Mouse (Mus musculus): ENCODE results near the gene Ano4.

The Ano4 gene

GRCm38 (mm10) chr10:89344491-89345195, at the start of gene Ano4:
TSS of gene Ano4 (minus strand) at chr10:89344762.
- peak in 1 of 2 experiments; percentile 28 for DNase-seq (ENCODE audit: low spot score in 2 of 2)

GRCm38 (mm10) chr10:89392687-89393086, 48.1 kb upstream of the Ano4 start:
- no peak for DNase-seq (ENCODE audit: low spot score in 2 of 2)

- no peak for DNase-seq (ENCODE audit: low spot score in 2 of 2)
Observed at GRCm38 (mm10) chr10:89391571-89392163, 47.1 kb upstream of the Ano4 start.

DNA sequence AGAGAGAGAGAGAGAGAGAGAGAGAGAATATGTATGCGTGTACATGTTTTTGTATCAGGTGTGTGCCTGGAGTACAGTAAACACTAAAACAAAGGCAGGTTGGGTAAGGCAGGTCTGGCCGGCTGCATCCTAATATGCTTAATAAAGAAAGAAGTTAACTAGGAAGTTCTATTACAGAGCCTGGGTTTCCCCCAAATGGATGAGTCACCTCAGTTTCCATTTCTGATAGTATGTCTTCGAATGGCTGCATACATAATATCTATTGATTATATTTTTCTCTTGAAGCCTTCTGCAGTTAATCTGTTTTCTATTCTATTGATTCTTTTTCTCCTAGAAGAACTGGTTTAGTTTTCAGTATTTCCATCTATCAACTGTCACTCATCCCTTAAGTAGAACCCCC, 41.9 kb upstream of the Ano4 start:
- DNase-seq (ENCODE audit: low spot score in 2 of 2), result no peak

- DNase-seq (ENCODE audit: low spot score in 2 of 2), result peak; percentile 23 to 66
Observed at GRCm38 (mm10) chr10:89383462-89383861, 38.9 kb upstream of the Ano4 start.

- DNase-seq (ENCODE audit: low spot score in 2 of 2), result no peak
Observed at GRCm38 (mm10) chr10:89377750-89378149, 33.2 kb upstream of the Ano4 start.

DNA sequence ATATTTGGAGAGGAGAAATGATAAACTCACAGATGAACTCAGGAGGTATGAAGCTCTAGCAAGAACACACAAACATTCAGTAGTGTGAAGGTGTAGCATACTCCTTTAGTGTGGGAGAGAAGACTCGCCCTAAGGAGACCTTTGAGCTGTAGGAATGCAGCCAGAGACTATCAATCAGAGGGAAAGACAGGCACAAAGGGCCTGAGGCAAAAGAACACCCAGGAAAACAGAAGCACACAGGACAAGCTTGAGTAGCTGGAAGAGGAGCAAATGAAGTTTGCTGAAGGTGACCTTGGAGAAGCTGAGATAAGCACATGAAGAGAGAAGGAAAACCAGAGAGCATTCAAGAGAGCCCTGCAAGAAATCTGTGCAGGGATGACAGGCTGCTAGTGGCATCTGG, 25.5 kb upstream of the Ano4 start:
- DNase-seq (ENCODE audit: low spot score in 2 of 2), result no peak

- no peak for DNase-seq (ENCODE audit: low spot score in 2 of 2)
Observed at GRCm38 (mm10) chr10:89358933-89359332, 14.4 kb upstream of the Ano4 start.

DNA sequence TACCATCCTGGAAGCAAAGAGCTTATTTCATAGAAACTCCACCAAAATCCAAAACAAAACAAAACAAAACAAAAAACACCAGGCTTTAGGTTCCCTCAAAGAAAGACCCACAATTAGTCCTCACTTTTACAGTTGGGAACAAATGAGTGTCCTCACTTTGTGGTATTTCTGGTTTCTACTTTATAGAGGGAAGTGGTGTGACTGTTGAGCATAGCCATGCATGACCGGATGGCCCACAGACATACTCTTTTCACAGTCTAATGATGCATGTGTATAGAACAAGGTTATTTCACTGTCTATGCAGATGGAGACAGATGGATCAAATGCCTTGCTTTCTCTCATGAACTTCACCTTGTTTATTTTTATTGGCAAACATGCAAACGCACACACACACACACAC, 10.1 kb upstream of the Ano4 start:
- DNase-seq (ENCODE audit: low spot score in 2 of 2), result no peak

GRCm38 (mm10) chr10:89351416-89351815, 6.9 kb upstream of the Ano4 start:
- no peak for DNase-seq (ENCODE audit: low spot score in 2 of 2)

DNA sequence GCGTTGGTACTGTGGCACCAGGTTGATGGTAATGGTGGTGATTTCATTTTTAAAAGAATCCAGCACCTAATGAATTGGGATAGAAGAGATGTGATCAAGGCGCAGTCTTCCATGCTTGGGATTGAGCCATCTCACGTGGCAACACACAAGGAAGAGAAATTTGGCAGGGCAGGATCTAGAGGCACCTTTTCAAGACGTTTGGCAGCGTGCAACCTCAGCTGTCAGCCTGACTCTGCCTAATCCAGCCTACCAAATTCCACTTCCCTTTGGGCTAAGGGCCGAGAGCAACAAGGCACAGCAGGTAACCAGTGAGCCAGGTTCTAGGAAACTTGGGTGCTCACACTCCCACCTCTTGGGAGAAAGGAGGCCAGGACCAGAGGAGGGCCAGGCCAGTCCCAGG, 1.0 kb upstream of the Ano4 start:
- no peak for DNase-seq (ENCODE audit: low spot score in 2 of 2)

- no peak for DNase-seq (ENCODE audit: low spot score in 2 of 2)
Observed at GRCm38 (mm10) chr10:89345196-89345533, 603 bp upstream of the Ano4 start.

GRCm38 (mm10) chr10:89344132-89344490, 451 bp downstream of the Ano4 start:
- no peak for DNase-seq (ENCODE audit: low spot score in 2 of 2)

GRCm38 (mm10) chr10:89343716-89344115, 846 bp downstream of the Ano4 start:
- no peak for DNase-seq (ENCODE audit: low spot score in 2 of 2)

DNA sequence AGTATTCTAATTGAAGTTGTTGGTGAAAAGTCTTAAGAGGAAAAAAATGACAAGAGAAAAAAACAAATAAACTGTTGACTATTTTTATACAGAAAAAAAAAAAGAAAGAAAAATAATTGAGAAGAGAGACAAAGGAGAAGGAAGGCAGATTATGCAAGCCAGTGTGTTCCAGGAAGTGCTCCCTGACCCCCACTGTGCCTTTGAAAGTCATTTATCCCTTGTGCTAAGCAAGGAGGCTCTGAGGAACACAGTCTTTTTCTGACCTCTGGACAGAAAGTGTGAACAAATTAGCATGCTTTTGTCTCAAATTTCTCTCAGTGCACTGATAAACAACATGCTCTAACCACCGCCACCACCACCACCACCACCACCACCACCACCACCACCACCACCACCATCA, 14.3 kb downstream of the Ano4 start:
- DNase-seq (ENCODE audit: low spot score in 2 of 2), result no peak

GRCm38 (mm10) chr10:89329806-89330205, 14.8 kb downstream of the Ano4 start:
- DNase-seq (ENCODE audit: low spot score in 2 of 2), result no peak

- no peak for DNase-seq (ENCODE audit: low spot score in 2 of 2)
Observed at GRCm38 (mm10) chr10:89328876-89329275, 15.7 kb downstream of the Ano4 start.

DNA sequence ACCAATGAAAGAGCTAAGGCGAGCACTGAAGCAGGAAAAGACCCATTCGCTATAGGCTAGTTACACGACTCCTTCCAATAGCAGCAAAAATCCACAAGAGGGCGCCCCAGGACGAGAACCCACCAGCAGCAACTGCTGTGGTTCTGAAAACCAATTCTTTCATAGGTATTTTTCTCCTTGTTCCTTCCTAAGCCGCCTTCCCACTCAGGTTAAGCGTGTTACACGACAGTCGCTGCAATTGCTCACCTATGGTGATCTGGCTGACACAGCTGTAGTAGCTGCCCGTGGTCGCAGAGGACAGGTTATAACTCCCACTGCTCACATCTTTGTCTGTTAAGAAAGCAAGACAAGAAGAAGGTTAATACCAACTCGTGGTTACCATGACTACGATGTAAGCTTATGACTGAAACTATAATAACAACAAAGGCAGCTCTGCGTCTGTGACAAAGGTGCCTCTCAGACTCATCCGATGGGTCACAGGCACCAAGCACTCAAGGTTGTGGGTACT, 17.5 kb downstream of the Ano4 start:
- DNase-seq (ENCODE audit: low spot score in 2 of 2), result peak in 1 of 2 experiments; percentile 83

GRCm38 (mm10) chr10:89326383-89326782, 18.2 kb downstream of the Ano4 start:
- DNase-seq (ENCODE audit: low spot score in 2 of 2), result no peak

GRCm38 (mm10) chr10:89307566-89307965, 37.0 kb downstream of the Ano4 start:
- no peak for DNase-seq (ENCODE audit: low spot score in 2 of 2)

DNA sequence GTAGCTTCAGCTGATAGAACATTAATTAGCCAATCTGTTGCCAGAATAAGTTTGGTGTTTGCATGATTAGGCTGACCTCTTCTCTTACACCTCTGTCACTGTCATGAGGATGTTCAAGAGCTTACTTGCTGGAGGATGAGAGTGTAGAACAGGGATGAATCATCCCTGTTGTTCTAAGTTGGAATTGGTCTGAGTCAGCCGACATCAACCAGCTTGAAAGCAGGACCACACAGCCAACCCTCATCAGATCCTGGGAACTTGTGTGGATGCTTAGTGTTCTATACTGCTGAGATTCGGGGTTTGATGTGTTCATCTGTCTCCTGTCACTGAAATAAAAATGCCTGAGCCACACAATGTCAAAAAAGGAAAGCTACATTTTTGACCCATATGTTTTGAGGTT, 44.2 kb downstream of the Ano4 start:
- DNase-seq (ENCODE audit: low spot score in 2 of 2), result no peak

DNA sequence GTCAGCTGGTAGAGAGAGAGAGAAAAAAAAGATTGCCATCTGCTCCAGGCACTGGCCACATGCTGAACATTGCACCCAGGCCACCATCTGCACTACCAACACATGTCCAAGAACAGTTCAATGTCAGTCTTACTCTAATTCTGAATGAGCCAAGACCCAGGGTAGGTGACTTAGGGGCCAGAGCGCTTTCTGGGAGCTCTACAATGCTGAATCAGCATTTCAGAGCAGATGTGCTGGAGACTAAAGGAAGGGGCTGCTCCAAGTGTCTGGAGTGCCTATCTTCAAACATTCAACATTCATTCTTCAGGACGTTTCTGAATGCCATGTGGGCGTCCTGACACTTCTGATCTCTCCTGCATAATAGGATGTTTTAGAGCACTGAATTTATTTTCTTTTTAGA, 51.8 kb downstream of the Ano4 start:
- DNase-seq (ENCODE audit: low spot score in 2 of 2), result no peak

- no peak for DNase-seq (ENCODE audit: low spot score in 2 of 2)
Observed at GRCm38 (mm10) chr10:89290698-89291097, 53.9 kb downstream of the Ano4 start.

- DNase-seq (ENCODE audit: low spot score in 2 of 2), result no peak
Observed at GRCm38 (mm10) chr10:89289290-89289689, 55.3 kb downstream of the Ano4 start.
